Mouse (Mus musculus) stomach, postnatal 0 days (tissue): Measurements from ENCODE around the gene Ppara.

Experiments
- CTCF ChIP-seq: IDR thresholded peaks from 2 replicates; pipeline ENCODE4 v1.5.1; 2016; ENCODE audit warnings: antibody characterized with exemption, low read depth, mild to moderate bottlenecking, moderate library complexity
- EP300 ChIP-seq: optimal IDR thresholded peaks from 2 replicates; pipeline ENCODE3; 2016; ENCODE audit warnings: antibody characterized with exemption

DNA sequence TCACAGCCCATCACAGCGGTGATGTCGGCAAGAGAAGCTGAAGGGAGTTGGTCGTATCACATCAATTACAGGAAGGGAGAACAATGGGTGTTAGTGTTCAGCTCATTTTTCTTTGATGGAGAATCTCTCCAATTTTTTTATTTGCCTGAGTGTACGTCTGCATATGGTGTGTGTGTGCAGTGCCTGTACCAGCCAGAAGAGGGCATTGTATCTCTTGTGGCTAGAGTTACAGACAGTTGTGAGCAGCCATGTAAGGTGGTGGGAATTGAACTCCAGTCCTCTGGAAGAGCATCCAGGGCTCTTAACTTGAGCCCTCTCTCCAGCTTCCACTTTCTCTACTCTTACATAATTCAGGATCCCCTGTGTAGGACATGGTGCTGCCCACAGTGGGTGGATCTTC is 48.4 kb downstream of the Ppara start:
- TF ChIP-seq CTCF (peak; percentile 33), EP300 (no peak)
